Mouse (Mus musculus): ENCODE results near the gene Zic5.

Zic5 gene

GRCm38 (mm10) chr14:122434039-122434438, 31.4 kb downstream of the Zic5 start:
- no peak for DNase-seq (ENCODE audit: low read depth, low spot score)

GRCm38 (mm10) chr14:122432558-122432957, 32.9 kb downstream of the Zic5 start:
- DNase-seq (ENCODE audit: low read depth, low spot score): no peak

GRCm38 (mm10) chr14:122427654-122428053, 37.8 kb downstream of the Zic5 start:
- no peak for DNase-seq (ENCODE audit: low read depth, low spot score)

GRCm38 (mm10) chr14:122427204-122427560, 38.3 kb downstream of the Zic5 start:
- DNase-seq (ENCODE audit: low read depth, low spot score): no peak

- no peak for DNase-seq (ENCODE audit: low read depth, low spot score)
These were observed 38.8 kb downstream of the Zic5 start for GRCm38 (mm10) chr14:122426529-122427203.

- no peak for DNase-seq (ENCODE audit: low read depth, low spot score)
These were observed 41.0 kb downstream of the Zic5 start for GRCm38 (mm10) chr14:122424441-122424840.

- DNase-seq (ENCODE audit: low read depth, low spot score): no peak
These were observed 49.2 kb downstream of the Zic5 start for GRCm38 (mm10) chr14:122416166-122416771.

- DNase-seq (ENCODE audit: low read depth, low spot score): no peak
These were observed 50.7 kb downstream of the Zic5 start for GRCm38 (mm10) chr14:122414786-122415185.

GRCm38 (mm10) chr14:122413542-122413928, 51.9 kb downstream of the Zic5 start:
- DNase-seq (ENCODE audit: low read depth, low spot score): no peak

GRCm38 (mm10) chr14:122412841-122413541, 52.5 kb downstream of the Zic5 start:
- DNase-seq (ENCODE audit: low read depth, low spot score): no peak

Measured in telencephalon, adult 2 months (tissue).